In genomic region chr9:40269880-40270279, GRCm38 (mm10) we compare ENCODE assay signal across 10 mouse cellular contexts. TPM values are rescaled to one million over a fixed set of nuclear protein-coding genes. Genes with fewer than 3 reads are reported as not detected.
A peak's percentile ranks its signal among the peaks of the same experiment; 100 is the strongest.
DNase-seq lines count a peak whose midpoint lies in the region; ATAC-seq and TF ChIP-seq lines count a peak whose summit lies in the region.
"Had no signal": no experiment of that assay in that cellular context is flagged by ENCODE, and none has a peak within 500 bp of the region (broad histone marks: within the 10 kb centered on the region; RNA-seq: fewer than 3 reads in every experiment).

No protein-coding gene starts in this region.

- H3K27me3 ChIP-seq in heart, postnatal 0 days (ENCODE audit: control insufficient read depth, insufficient read depth, low read length) = peaks cover 18% of the 10 kb centered on the region; the same call in 1 of the 2 replicates
- H3K27me3 ChIP-seq in heart, embryonic 10.5 days (ENCODE audit: insufficient read depth, poor library complexity, severe bottlenecking) = peaks cover 20% of the 10 kb centered on the region
- H3K27me3 ChIP-seq in forebrain, postnatal 0 days (ENCODE audit: insufficient read depth, low read length) = no peaks in the 10 kb centered on the region
- H3K27me3 ChIP-seq in midbrain, embryonic 13.5 days = no peaks in the 10 kb centered on the region

- peaks cover 17% of the 10 kb centered on the region for H3K4me1 ChIP-seq in heart, postnatal 0 days (ENCODE audit: control insufficient read depth, insufficient read depth)
- peaks cover 19% of the 10 kb centered on the region for H3K4me1 ChIP-seq in heart, embryonic 10.5 days
- H3K4me1 ChIP-seq in forebrain, postnatal 0 days (ENCODE audit: insufficient read depth) = peaks cover 27% of the 10 kb centered on the region
- H3K4me1 ChIP-seq in midbrain, embryonic 13.5 days (replicated peaks) = peaks cover 52% of the 10 kb centered on the region

- H3K36me3 ChIP-seq in heart, postnatal 0 days (replicated peaks; ENCODE audit: control insufficient read depth, insufficient read depth, low read length) = no peaks in the 10 kb centered on the region
- no peaks in the 10 kb centered on the region for H3K36me3 ChIP-seq in heart, embryonic 10.5 days
- H3K36me3 ChIP-seq in forebrain, postnatal 0 days (ENCODE audit: insufficient read depth) = no peaks in the 10 kb centered on the region
- H3K36me3 ChIP-seq in midbrain, embryonic 13.5 days = no peaks in the 10 kb centered on the region

- no peak overlapping the region for H3K27ac ChIP-seq in heart, postnatal 0 days (ENCODE audit: low read depth)
- no peak overlapping the region for H3K27ac ChIP-seq in heart, embryonic 10.5 days
- H3K27ac ChIP-seq in forebrain, postnatal 0 days (ENCODE audit: low read depth, low read length) = peak overlapping the region; percentile 79
- H3K27ac ChIP-seq in midbrain, embryonic 13.5 days = peak overlapping the region; percentile 67

- H3K4me2 ChIP-seq in heart, postnatal 0 days (ENCODE audit: low read depth, low read length) = peak overlapping the region; percentile 53; the same call in 1 of the 2 replicates
- H3K4me2 ChIP-seq in forebrain, postnatal 0 days (ENCODE audit: low read depth) = peak overlapping the region; percentile 70
- peak overlapping the region; percentile 70 for H3K4me2 ChIP-seq in midbrain, embryonic 13.5 days (replicated peaks)

- H3K4me3 ChIP-seq in heart, postnatal 0 days (ENCODE audit: low read depth, low read length) = peak overlapping the region; percentile 27; the same call in 1 of the 2 replicates
- no peak overlapping the region; the same call in 1 of the 2 replicates for H3K4me3 ChIP-seq in heart, embryonic 10.5 days
- H3K4me3 ChIP-seq in forebrain, postnatal 0 days (ENCODE audit: low read depth, low read length) = peak overlapping the region; percentile 69
- peak overlapping the region; percentile 55 for H3K4me3 ChIP-seq in midbrain, embryonic 13.5 days (replicated peaks)

- TF ChIP-seq EP300 in heart, postnatal 0 days (IDR thresholded peaks at IDR 0.05; ENCODE audit: low read depth) = no peak

- DNase-seq in heart, postnatal 0 days (ENCODE audit: low spot score) = no peak
- DNase-seq in heart, embryonic 10.5 days (ENCODE audit: low spot score) = no peak
- peak; percentile 66 for DNase-seq in brain, adult 2 months (ENCODE audit: low read depth, low spot score)
- peak; percentile 64 for DNase-seq in forebrain, postnatal 0 days
- DNase-seq in urinary bladder, postnatal 14 days (ENCODE audit: low spot score) = no peak
- no peak for DNase-seq in frontal cortex, postnatal 14 days (ENCODE audit: low spot score in 2 of 2)
- DNase-seq in adrenal gland, postnatal 10 days = no peak
- DNase-seq: cerebellum, adult 11 months had no signal

- H3K9me3 ChIP-seq in heart, postnatal 0 days (replicated peaks; ENCODE audit: control insufficient read depth, low read length) = no peaks in the 10 kb centered on the region
- H3K9me3 ChIP-seq in heart, embryonic 10.5 days = no peaks in the 10 kb centered on the region
- no peaks in the 10 kb centered on the region for H3K9me3 ChIP-seq in forebrain, postnatal 0 days (ENCODE audit: low read length)
- H3K9me3 ChIP-seq in midbrain, embryonic 13.5 days = no peaks in the 10 kb centered on the region

- ATAC-seq in heart, postnatal 0 days (ENCODE audit: insufficient read depth, low read depth) = no peak
- ATAC-seq in forebrain, postnatal 0 days = no peak; the same call in 1 of the 2 replicates
- ATAC-seq in midbrain, embryonic 13.5 days = no peak

- TF ChIP-seq CTCF in heart, postnatal 0 days (IDR thresholded peaks at IDR 0.05; ENCODE audit: low read depth) = no peak
- no peak for TF ChIP-seq CTCF in forebrain, postnatal 0 days (IDR thresholded peaks at IDR 0.05; ENCODE audit: low read depth)

- H3K9ac ChIP-seq in heart, postnatal 0 days (replicated peaks; ENCODE audit: low read depth, low read length) = no peak overlapping the region
- H3K9ac ChIP-seq in forebrain, postnatal 0 days = peak overlapping the region; percentile 68
- H3K9ac ChIP-seq in midbrain, embryonic 13.5 days (replicated peaks) = peak overlapping the region; percentile 79

- WGBS in heart, postnatal 0 days = 22% methylated on average over 8 of the region's 8 CpGs
- WGBS in heart, embryonic 10.5 days = 27% methylated on average over 8 of the region's 8 CpGs
- WGBS in forebrain, postnatal 0 days = 10% methylated on average over 8 of the region's 8 CpGs
- 16% methylated on average over 8 of the region's 8 CpGs for WGBS in midbrain, embryonic 13.5 days

RNA-seq across cellular contexts. Expression of gene Scn3b, which starts 0.9 kb away (rescaled TPM):
- total RNA-seq in heart, postnatal 0 days (2014; rRNA removed; ENCODE audit: low replicate concordance) = 0.54 and 5.5 TPM in 2 replicates
- 0.60 and 0.75 TPM in 2 replicates for polyA plus RNA-seq in heart, postnatal 0 days (2015; fragmentation: Nextera tagmentation; extraction: Ambion mirVana)
- 0.38 and 0.90 TPM in 2 replicates for polyA plus RNA-seq in heart, embryonic 10.5 days (2016; fragmentation: Nextera tagmentation; extraction: Ambion mirVana)
- total RNA-seq in forebrain, postnatal 0 days (2014; rRNA removed) = 210 and 226 TPM in 2 replicates
- polyA plus RNA-seq in forebrain, postnatal 0 days (2015; fragmentation: Nextera tagmentation; extraction: Ambion mirVana) = 114 and 133 TPM in 2 replicates
- polyA plus RNA-seq in midbrain, embryonic 13.5 days (2015; fragmentation: Nextera tagmentation; extraction: Ambion mirVana) = 86.5 and 89.4 TPM in 2 replicates
- 10 to 100 TPM in 1 of 2 experiments, 1 to 10 TPM in 1; 5.6 to 11.8 TPM for total RNA-seq in adrenal gland, postnatal 10 days (2021)
- total RNA-seq: MEL had no signal

Comparison
In these comparisons a context has a peak if more than half of its experiments do, and no peak if none do; other contexts are left out.
1. DNase-seq: peak in brain, adult 2 months (single experiment) and forebrain, postnatal 0 days (single experiment); none in heart, postnatal 0 days (single experiment), heart, embryonic 10.5 days (single experiment), urinary bladder, postnatal 14 days (single experiment), frontal cortex, postnatal 14 days (0 of 2) and adrenal gland, postnatal 10 days (single experiment).
2. H3K27ac ChIP-seq: peak in forebrain, postnatal 0 days (single experiment) and midbrain, embryonic 13.5 days (single experiment); none in heart, postnatal 0 days (single experiment) and heart, embryonic 10.5 days (single experiment).
3. RNA of gene Scn3b, which starts 0.9 kb away (polyA plus RNA-seq): 114 to 133 TPM in forebrain, postnatal 0 days and 86.5 to 89.4 TPM in midbrain, embryonic 13.5 days; 0.38 to 0.90 TPM in heart, embryonic 10.5 days and 0.60 to 0.75 TPM in heart, postnatal 0 days; every median in the first group is over 10 times any median in the second.
4. Peak in every context shown above with its lines, with median percentiles within 50 percentile points of each other: H3K4me2 ChIP-seq.